Mouse (Mus musculus): ENCODE data around the gene Kcnj4. TPM values are rescaled to one million over a fixed set of nuclear protein-coding genes. Genes with fewer than 3 reads are reported as not detected.

The Kcnj4 gene
- polyA plus RNA-seq, 1 experiment from 2014 or later = not detected

DNA sequence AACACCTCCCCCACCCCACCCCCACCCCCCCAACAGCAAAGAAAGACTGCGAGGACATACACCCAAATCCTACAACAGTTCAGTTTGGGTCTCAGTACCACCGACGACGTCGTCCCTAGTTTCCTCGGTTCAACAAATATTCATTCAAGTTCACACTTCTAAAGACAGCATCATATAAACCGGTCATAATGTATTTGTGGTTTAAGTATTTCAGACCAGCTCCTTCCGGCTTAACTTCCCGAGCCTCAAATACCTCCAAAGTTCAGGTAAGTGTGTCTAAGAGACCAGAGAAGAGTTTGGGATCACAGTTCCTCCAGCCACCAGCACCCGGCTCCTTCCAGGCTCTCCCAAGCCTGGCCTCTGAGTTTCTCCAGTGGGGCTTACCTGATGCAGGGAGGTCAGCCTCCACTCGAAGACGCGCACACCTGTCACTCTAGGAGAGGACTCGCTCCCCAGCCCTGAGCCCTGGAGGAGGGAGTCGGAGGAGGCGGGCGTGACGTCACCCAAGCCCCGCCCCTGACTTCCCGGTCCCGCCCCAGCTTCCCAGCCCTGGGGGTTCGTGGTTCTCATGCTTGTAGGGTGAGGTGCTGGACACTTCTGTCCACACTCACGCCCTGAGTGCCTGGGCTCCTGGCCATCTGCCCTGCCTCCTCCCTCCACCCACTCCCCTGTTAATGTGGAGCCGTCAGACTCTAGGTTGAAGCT is 49.8 kb downstream of the Kcnj4 start, which contains the start of gene Csnk1e:
Gene Csnk1e, minus strand, starts transcription at position 461 of the 705 bp plus-strand sequence.
- 3% methylated on average over 24 of the region's 24 CpGs for WGBS
- Histone ChIP-seq H3K27ac (ENCODE audit: low read depth, low read length) (no peak within 1 kb of the TSS), H3K9ac (ENCODE audit: low read depth, low read length) (peak within 1 kb of the TSS; percentile 22; the same call in 1 of the 2 replicates), H3K4me1 (replicated peaks; ENCODE audit: control insufficient read depth, insufficient read depth, low read length) (no peaks in the 10 kb centered on the region), H3K4me2 (replicated peaks; ENCODE audit: low read depth) (peak within 1 kb of the TSS; percentile 79), H3K4me3 (ENCODE audit: low read depth, low read length) (peak within 1 kb of the TSS; percentile 36), H3K27me3 (replicated peaks; ENCODE audit: control insufficient read depth, insufficient read depth, low read length) (no peaks in the 10 kb centered on the region), H3K36me3 (ENCODE audit: control insufficient read depth, insufficient read depth) (no peaks in the 10 kb centered on the region), H3K9me3 (ENCODE audit: control insufficient read depth) (no peaks in the 10 kb centered on the region)
- no peak for TF ChIP-seq CTCF (IDR thresholded peaks at IDR 0.05; ENCODE audit: low read depth)
- ATAC-seq = peak; percentile 81

DNA sequence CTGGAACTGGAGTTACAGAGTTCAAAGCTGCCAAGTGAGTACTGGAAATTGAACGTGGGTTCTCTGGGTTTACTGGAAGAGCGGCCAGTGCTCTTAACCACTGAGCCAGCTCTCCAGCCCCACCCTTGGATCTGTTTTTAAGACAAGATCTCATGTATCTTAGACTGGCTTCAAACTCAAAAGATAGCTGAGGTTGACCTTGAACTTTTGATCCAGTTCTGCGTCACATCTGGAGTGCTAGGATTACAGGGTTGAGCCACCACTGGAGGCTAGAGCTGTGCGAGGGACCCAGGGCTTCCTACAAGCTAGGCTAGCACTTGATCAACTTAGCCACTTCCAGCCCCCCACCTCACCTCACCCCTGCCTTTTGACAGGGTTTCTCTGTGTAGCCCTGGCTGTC is 51.2 kb downstream of the Kcnj4 start:
- ATAC-seq = no peak
- no peak for TF ChIP-seq CTCF (IDR thresholded peaks at IDR 0.05; ENCODE audit: low read depth)
- WGBS = 71% methylated on average over 4 of the region's 4 CpGs
- no peak overlapping the region for H3K9ac ChIP-seq (ENCODE audit: low read depth, low read length)
- H3K36me3 ChIP-seq (ENCODE audit: control insufficient read depth, insufficient read depth) = no peaks in the 10 kb centered on the region
- H3K4me3 ChIP-seq (ENCODE audit: low read depth, low read length) = no peak overlapping the region
- H3K4me1 ChIP-seq (replicated peaks; ENCODE audit: control insufficient read depth, insufficient read depth, low read length) = no peaks in the 10 kb centered on the region
- no peak overlapping the region for H3K4me2 ChIP-seq (replicated peaks; ENCODE audit: low read depth)
- no peak overlapping the region for H3K27ac ChIP-seq (ENCODE audit: low read depth, low read length)
- H3K9me3 ChIP-seq (ENCODE audit: control insufficient read depth) = no peaks in the 10 kb centered on the region
- H3K27me3 ChIP-seq (replicated peaks; ENCODE audit: control insufficient read depth, insufficient read depth, low read length) = no peaks in the 10 kb centered on the region

- no peak overlapping the region for H3K4me2 ChIP-seq (replicated peaks; ENCODE audit: low read depth)
- no peaks in the 10 kb centered on the region for H3K9me3 ChIP-seq (ENCODE audit: control insufficient read depth)
- no peak overlapping the region for H3K27ac ChIP-seq (ENCODE audit: low read depth, low read length)
- no peaks in the 10 kb centered on the region for H3K36me3 ChIP-seq (ENCODE audit: control insufficient read depth, insufficient read depth)
- no peak for ATAC-seq
- WGBS = 88% methylated on average over 3 of the region's 3 CpGs
- TF ChIP-seq CTCF (IDR thresholded peaks at IDR 0.05; ENCODE audit: low read depth) = no peak
- H3K9ac ChIP-seq (ENCODE audit: low read depth, low read length) = no peak overlapping the region
- no peaks in the 10 kb centered on the region for H3K27me3 ChIP-seq (replicated peaks; ENCODE audit: control insufficient read depth, insufficient read depth, low read length)
- no peak overlapping the region for H3K4me3 ChIP-seq (ENCODE audit: low read depth, low read length)
- no peaks in the 10 kb centered on the region for H3K4me1 ChIP-seq (replicated peaks; ENCODE audit: control insufficient read depth, insufficient read depth, low read length)
Measured at GRCm38 (mm10) chr15:79448041-79448440, 57.0 kb downstream of the Kcnj4 start.

- H3K4me2 ChIP-seq (replicated peaks; ENCODE audit: low read depth) = no peak overlapping the region
- no peak overlapping the region for H3K9ac ChIP-seq (ENCODE audit: low read depth, low read length)
- H3K36me3 ChIP-seq (ENCODE audit: control insufficient read depth, insufficient read depth) = no peaks in the 10 kb centered on the region
- no peak for ATAC-seq
- TF ChIP-seq CTCF (IDR thresholded peaks at IDR 0.05; ENCODE audit: low read depth) = no peak
- H3K9me3 ChIP-seq (ENCODE audit: control insufficient read depth) = no peaks in the 10 kb centered on the region
- 74% methylated on average over 8 of the region's 8 CpGs for WGBS
- no peaks in the 10 kb centered on the region for H3K27me3 ChIP-seq (replicated peaks; ENCODE audit: control insufficient read depth, insufficient read depth, low read length)
- no peak overlapping the region for H3K27ac ChIP-seq (ENCODE audit: low read depth, low read length)
- H3K4me1 ChIP-seq (replicated peaks; ENCODE audit: control insufficient read depth, insufficient read depth, low read length) = no peaks in the 10 kb centered on the region
- no peak overlapping the region for H3K4me3 ChIP-seq (ENCODE audit: low read depth, low read length)
Measured at GRCm38 (mm10) chr15:79445786-79446654, 59.0 kb downstream of the Kcnj4 start.

- 71% methylated on average over 7 of the region's 7 CpGs for WGBS
- H3K4me3 ChIP-seq (ENCODE audit: low read depth, low read length) = no peak overlapping the region
- ATAC-seq = no peak
- no peaks in the 10 kb centered on the region for H3K27me3 ChIP-seq (replicated peaks; ENCODE audit: control insufficient read depth, insufficient read depth, low read length)
- no peak overlapping the region; the same call in 1 of the 2 replicates for H3K9ac ChIP-seq (ENCODE audit: low read depth, low read length)
- no peak overlapping the region for H3K4me2 ChIP-seq (replicated peaks; ENCODE audit: low read depth)
- H3K36me3 ChIP-seq (ENCODE audit: control insufficient read depth, insufficient read depth) = no peaks in the 10 kb centered on the region
- 0 out of 2 replicates have a peak, but pooled peaks cover 5% of the 10 kb centered on the region for H3K4me1 ChIP-seq (replicated peaks; ENCODE audit: control insufficient read depth, insufficient read depth, low read length)
- no peaks in the 10 kb centered on the region for H3K9me3 ChIP-seq (ENCODE audit: control insufficient read depth)
- no peak for TF ChIP-seq CTCF (IDR thresholded peaks at IDR 0.05; ENCODE audit: low read depth)
- H3K27ac ChIP-seq (ENCODE audit: low read depth, low read length) = no peak overlapping the region
Measured at GRCm38 (mm10) chr15:79443856-79444410, 61.1 kb downstream of the Kcnj4 start.

DNA sequence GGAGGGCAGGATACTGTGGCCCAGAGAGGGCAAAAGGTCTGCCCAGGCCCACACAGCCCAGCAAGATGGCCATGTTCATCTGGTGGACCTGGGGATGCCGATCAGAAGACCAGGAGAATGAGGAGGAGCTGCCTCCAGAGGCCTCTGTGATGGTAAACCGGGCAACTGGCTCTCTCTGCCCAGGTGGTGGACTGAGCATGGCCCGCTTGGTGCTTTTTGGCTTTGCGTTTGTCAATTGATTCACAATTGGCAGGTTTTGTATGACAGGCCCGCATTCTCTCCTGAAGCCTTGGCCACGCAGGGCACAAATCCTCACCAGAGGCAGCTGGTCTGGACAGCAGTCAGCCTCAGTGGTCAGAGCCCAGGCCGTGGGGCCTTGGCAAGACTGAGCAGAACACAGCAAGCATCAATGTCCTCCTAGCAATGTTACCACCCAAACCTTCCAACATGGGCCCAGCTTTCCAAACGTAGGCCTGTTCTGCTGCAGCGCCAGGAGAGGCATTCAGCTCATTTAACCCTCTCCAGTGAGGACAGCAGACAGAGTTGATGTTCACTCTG is 62.0 kb downstream of the Kcnj4 start:
- 89% methylated on average over 9 of the region's 9 CpGs for WGBS
- Histone ChIP-seq H3K4me3 (ENCODE audit: low read depth, low read length) (no peak overlapping the region), H3K27me3 (replicated peaks; ENCODE audit: control insufficient read depth, insufficient read depth, low read length) (no peaks in the 10 kb centered on the region), H3K4me1 (replicated peaks; ENCODE audit: control insufficient read depth, insufficient read depth, low read length) (0 out of 2 replicates have a peak, but pooled peaks cover 5% of the 10 kb centered on the region), H3K4me2 (replicated peaks; ENCODE audit: low read depth) (no peak overlapping the region), H3K36me3 (ENCODE audit: control insufficient read depth, insufficient read depth) (no peaks in the 10 kb centered on the region), H3K9me3 (ENCODE audit: control insufficient read depth) (no peaks in the 10 kb centered on the region), H3K9ac (ENCODE audit: low read depth, low read length) (no peak overlapping the region), H3K27ac (ENCODE audit: low read depth, low read length) (no peak overlapping the region)
- TF ChIP-seq CTCF (IDR thresholded peaks at IDR 0.05; ENCODE audit: low read depth) = no peak
- ATAC-seq = no peak

All from intestine, postnatal 0 days (tissue).